Mouse (Mus musculus) intestine, postnatal 0 days (tissue): ENCODE measurements around the gene Gm49661. TPM values are rescaled to one million over a fixed set of nuclear protein-coding genes. Genes with fewer than 3 reads are reported as not detected.
A peak's percentile ranks its signal among the peaks of the same experiment; 100 is the strongest.

Experiments used
- ATAC-seq: fragments of 200-750 bp; cut with Nextera tagmentation; 2 replicates; pipeline ENCODE4 v1.8.0; 2017; ENCODE audit warnings: mild to moderate bottlenecking, moderate TSS enrichment, moderate library complexity
- H3K27ac ChIP-seq: fragments of 300-500 bp; sonication (generic); 2 replicates; pipeline ENCODE4 v1.5.1; 2014; ENCODE audit warnings: mild to moderate bottlenecking, low read depth, low read length, moderate library complexity
- H3K27me3 ChIP-seq: fragments of 300-500 bp; sonication (generic); replicated peaks from 2 replicates; pipeline ENCODE4 v1.6.1; 2014; ENCODE audit warnings: low read length, mixed read lengths; ENCODE audit not compliant: control insufficient read depth, insufficient read depth
- H3K36me3 ChIP-seq: fragments of 300-500 bp; sonication (generic); 2 replicates; pipeline ENCODE4 v1.6.1; 2014; ENCODE audit warnings: mild to moderate bottlenecking, moderate library complexity; ENCODE audit not compliant: control insufficient read depth, insufficient read depth
- H3K4me1 ChIP-seq: fragments of 300-500 bp; sonication (generic); replicated peaks from 2 replicates; pipeline ENCODE4 v1.6.1; 2014; ENCODE audit warnings: antibody characterized with exemption, low read length, mixed read lengths; ENCODE audit not compliant: control insufficient read depth, insufficient read depth
- H3K4me2 ChIP-seq: fragments of 300-500 bp; sonication (generic); replicated peaks from 2 replicates; pipeline ENCODE4 v1.6.1; 2014; ENCODE audit warnings: low read depth, mild to moderate bottlenecking, moderate library complexity
- H3K4me3 ChIP-seq: fragments of 300-500 bp; sonication (generic); 2 replicates; pipeline ENCODE4 v1.5.1; 2014; ENCODE audit warnings: low read depth, low read length
- H3K9ac ChIP-seq: fragments of 300-500 bp; sonication (generic); 2 replicates; pipeline ENCODE4 v1.6.1; 2014; ENCODE audit warnings: mild to moderate bottlenecking, low read depth, low read length
- H3K9me3 ChIP-seq: fragments of 300-500 bp; sonication (generic); 2 replicates; pipeline ENCODE4 v1.6.1; 2016; ENCODE audit warnings: mixed run types; ENCODE audit not compliant: control insufficient read depth
- CTCF ChIP-seq: sonication (generic); IDR thresholded peaks from 2 replicates; pipeline ENCODE4 v1.5.1; 2016; ENCODE audit warnings: low read depth, mild to moderate bottlenecking, control low read depth, antibody characterized with exemption, moderate library complexity
- WGBS: fragments of 180-500 bp; shearing (Covaris S2); extraction: QIAGEN DNeasy Blood & Tissue Kit; methylation state at CpG from one replicate; pipeline ENCODE4 v1.1.7; 2014; 5-methylcytosine and 5-hydroxymethylcytosine counted together
- polyA plus RNA-seq: library from polyadenylated mRNA; unstranded; fragments of >200 nt; fragmentation: Nextera tagmentation; extraction: Ambion mirVana; gene quantifications from 2 replicates; pipeline ENCODE4 v1.2.1, GENCODE M21; 2015

The Gm49661 gene
- polyA plus RNA-seq, 1 experiment from 2014 or later, result 2.1 TPM

GRCm38 (mm10) chr8:84945633-84946527 is 23.4 kb downstream of the Gm49661 start:
- peak; percentile 43 for TF ChIP-seq CTCF
- Histone ChIP-seq H3K9ac (no peak overlapping the region), H3K27ac (no peak overlapping the region), H3K9me3 (no peaks in the 10 kb centered on the region), H3K27me3 (peaks cover 51% of the 10 kb centered on the region), H3K4me2 (peak overlapping the region; percentile 67), H3K4me3 (peak overlapping the region; percentile 32), H3K36me3 (no peaks in the 10 kb centered on the region), H3K4me1 (no peaks in the 10 kb centered on the region)
- under 1% methylated on average over 51 of the region's 67 CpGs for WGBS
- ATAC-seq, result peak; percentile 28; the same call in 1 of the 2 replicates

GRCm38 (mm10) chr8:84945235-84945632 is 24.0 kb downstream of the Gm49661 start:
- Histone ChIP-seq H3K4me2 (peak overlapping the region; percentile 67), H3K4me1 (no peaks in the 10 kb centered on the region), H3K4me3 (peak overlapping the region; percentile 32; the same call in 1 of the 2 replicates), H3K27ac (no peak overlapping the region), H3K36me3 (no peaks in the 10 kb centered on the region), H3K27me3 (peaks cover 46% of the 10 kb centered on the region), H3K9me3 (no peaks in the 10 kb centered on the region), H3K9ac (no peak overlapping the region)
- ATAC-seq, result peak; percentile 46; the same call in 1 of the 2 replicates
- no peak for TF ChIP-seq CTCF
- 5% methylated on average over 11 of the region's 11 CpGs for WGBS

- H3K36me3 ChIP-seq, result no peaks in the 10 kb centered on the region
- H3K27ac ChIP-seq, result no peak overlapping the region
- ATAC-seq, result no peak
- peaks cover 45% of the 10 kb centered on the region for H3K27me3 ChIP-seq
- H3K4me2 ChIP-seq, result peak overlapping the region; percentile 27; the same call in 1 of the 2 replicates
- 4% methylated on average over 26 of the region's 26 CpGs for WGBS
- H3K9me3 ChIP-seq, result no peaks in the 10 kb centered on the region
- TF ChIP-seq CTCF, result no peak
- no peak overlapping the region for H3K9ac ChIP-seq
- H3K4me3 ChIP-seq, result peak overlapping the region; percentile 20; the same call in 1 of the 2 replicates
- H3K4me1 ChIP-seq, result no peaks in the 10 kb centered on the region
Measured at GRCm38 (mm10) chr8:84944478-84945160, 24.6 kb downstream of the Gm49661 start.

- 23% methylated on average over 4 of the region's 4 CpGs for WGBS
- peaks cover 50% of the 10 kb centered on the region for H3K27me3 ChIP-seq
- TF ChIP-seq CTCF, result no peak
Measured at GRCm38 (mm10) chr8:84943699-84944098, 25.5 kb downstream of the Gm49661 start.

GRCm38 (mm10) chr8:84937620-84938485 is 31.4 kb downstream of the Gm49661 start:
- Histone ChIP-seq H3K9ac (no peak overlapping the region), H3K4me1 (no peaks in the 10 kb centered on the region), H3K4me3 (peak overlapping the region; percentile 35; the same call in 1 of the 2 replicates), H3K36me3 (no peaks in the 10 kb centered on the region), H3K4me2 (peak overlapping the region; percentile 62; the same call in 1 of the 2 replicates), H3K27ac (no peak overlapping the region), H3K9me3 (no peaks in the 10 kb centered on the region), H3K27me3 (peaks cover 59% of the 10 kb centered on the region)
- no peak for TF ChIP-seq CTCF
- ATAC-seq, result no peak
- 58% methylated on average over 13 of the region's 13 CpGs for WGBS

More at GRCm38 (mm10) chr8:84943699-84944098, 25.5 kb downstream of the Gm49661 start:
- no peak overlapping the region for H3K4me2 ChIP-seq
- H3K27ac ChIP-seq, result no peak overlapping the region
- H3K9ac ChIP-seq, result no peak overlapping the region
- H3K4me1 ChIP-seq, result no peaks in the 10 kb centered on the region
- H3K36me3 ChIP-seq, result no peaks in the 10 kb centered on the region
- no peak overlapping the region for H3K4me3 ChIP-seq
- ATAC-seq, result no peak
- no peaks in the 10 kb centered on the region for H3K9me3 ChIP-seq
